Mouse (Mus musculus) E14TG2a.4 (cell line): ENCODE measurements around the gene Nenf.

Experiments
- CTCF ChIP-seq: conservative IDR thresholded peaks from 2 replicates; pipeline ENCODE4 v1.5.1; 2014; ENCODE audit warnings: low read length
- NANOG ChIP-seq: IDR thresholded peaks from 2 replicates; pipeline ENCODE4 v1.6.1; 2014; ENCODE audit warnings: borderline replicate concordance, low read length, mixed read lengths
- POU5F1 ChIP-seq: IDR thresholded peaks from 2 replicates; pipeline ENCODE4 v1.6.1; 2014; ENCODE audit warnings: low read length, borderline replicate concordance

DNA sequence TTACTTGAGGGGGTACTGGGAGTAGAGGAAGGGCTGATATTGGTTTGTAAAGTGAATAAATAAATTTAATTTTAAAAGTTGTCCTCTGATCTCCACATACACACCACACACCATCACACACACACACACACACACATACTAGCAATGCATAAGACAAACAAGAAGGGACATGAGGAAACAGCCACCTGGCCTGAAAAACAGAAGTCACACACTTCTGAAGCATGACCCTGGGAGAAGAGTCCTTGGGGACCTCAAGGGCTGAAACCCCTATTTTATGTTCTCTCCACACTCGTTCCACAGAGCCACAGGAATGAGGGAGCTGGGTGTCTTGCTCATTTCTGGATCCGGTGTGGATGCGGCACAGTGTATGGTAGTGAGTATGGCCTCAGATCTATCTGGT lies 5.4 kb upstream of the Nenf start:
- TF ChIP-seq CTCF (no peak), NANOG (no peak), POU5F1 (no peak)
